Mouse (Mus musculus) cerebellum, adult (tissue): ENCODE results near the gene Tmem9b.
A peak's percentile ranks its signal among the peaks of the same experiment; 100 is the strongest.

ENCODE experiments used
- ATAC-seq: cut with Nextera tagmentation; 2 replicates; pipeline ENCODE4 v1.9.2; 2017; ENCODE audit warnings: mild to moderate bottlenecking, moderate library complexity, mixed read lengths; ENCODE audit not compliant: insufficient number of reproducible peaks, low FRiP score, low TSS enrichment

The Tmem9b gene

DNA sequence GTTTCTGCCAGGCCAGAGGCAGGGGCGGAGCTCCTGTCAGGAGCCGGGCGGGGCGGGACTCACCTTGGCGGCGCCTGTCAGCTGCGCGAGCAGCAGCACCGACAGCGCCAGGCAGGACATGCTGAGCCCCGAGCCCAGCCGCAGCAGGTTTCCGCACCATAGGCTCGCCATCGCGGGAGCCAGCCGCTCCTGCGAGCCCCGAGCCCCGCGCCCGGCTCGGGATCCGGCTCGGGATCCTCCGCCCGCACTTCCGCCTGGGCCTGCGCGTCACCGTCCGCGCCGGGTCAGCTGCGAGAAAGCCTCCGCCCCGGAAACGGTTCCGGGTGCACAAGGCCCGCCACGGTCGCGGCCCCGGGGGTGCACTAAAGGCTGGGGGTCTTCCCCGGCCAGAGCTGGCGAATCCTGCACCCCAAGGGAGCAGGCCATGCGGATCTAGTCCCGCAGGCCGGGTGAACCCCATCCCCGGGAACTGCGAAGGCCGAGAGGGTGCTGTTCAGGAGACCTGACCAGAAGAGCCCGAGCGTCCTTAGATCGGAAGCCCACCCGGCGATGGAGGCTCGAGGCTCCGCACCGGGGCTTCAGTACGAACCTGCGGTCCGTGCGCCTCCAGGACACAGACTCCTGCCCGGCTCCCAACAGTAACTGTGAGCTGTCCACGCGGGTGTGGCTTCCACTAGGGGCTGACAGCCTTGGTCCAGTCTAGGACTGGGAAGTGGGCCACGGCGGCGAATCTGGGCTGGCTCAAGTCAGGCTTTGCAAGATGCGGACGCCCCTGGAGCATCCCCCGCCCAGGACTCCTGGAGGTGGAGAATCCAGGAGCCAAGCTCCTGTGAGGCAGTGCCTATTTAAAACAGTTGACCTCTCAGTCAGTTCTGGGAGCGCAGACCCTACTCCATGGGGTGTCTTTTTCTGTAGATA is at the start of gene Tmem9b:
Gene Tmem9b (minus strand): TSS at position 868 of the 918 bp plus-strand sequence.
- peak; percentile 92 for ATAC-seq

DNA sequence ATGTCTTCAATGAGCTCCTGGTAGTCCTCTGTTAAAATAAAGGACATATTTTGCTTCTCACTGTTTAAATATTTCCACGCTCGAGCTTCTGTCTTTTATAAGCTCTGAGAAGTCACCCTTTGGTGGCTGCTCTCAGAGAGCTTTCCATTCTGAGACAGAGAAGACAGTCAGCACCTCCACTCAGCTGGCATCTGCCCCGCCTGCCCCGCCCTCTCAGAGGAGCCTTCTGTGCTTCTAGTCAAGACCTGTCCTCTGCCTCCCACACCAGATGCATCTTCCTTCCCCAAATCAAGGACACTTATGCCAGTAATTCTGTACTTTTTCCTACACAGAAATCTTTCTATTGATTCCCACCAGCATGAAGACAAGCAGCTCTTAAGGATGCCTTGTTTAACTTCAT is 48.0 kb upstream of the Tmem9b start:
- ATAC-seq: no peak

DNA sequence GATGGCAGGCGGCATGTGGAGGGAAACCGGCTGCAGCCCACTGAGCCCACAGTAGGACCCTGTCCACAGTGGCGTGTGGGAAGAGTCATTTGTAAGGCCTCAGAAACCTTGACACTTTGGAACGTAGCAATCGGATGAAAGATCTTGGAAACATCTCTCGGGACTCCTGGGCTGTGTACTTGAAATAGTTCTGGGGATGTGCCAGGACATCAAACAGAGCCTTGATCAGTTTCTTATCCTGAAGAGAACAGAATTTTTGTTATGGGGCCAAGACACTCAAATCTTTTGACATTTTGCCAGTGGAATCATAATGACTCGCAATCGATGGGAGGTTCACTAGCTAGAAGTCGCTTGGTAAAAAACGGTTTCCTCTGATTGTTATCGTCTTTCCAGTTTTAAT is 46.5 kb upstream of the Tmem9b start:
- no peak for ATAC-seq

DNA sequence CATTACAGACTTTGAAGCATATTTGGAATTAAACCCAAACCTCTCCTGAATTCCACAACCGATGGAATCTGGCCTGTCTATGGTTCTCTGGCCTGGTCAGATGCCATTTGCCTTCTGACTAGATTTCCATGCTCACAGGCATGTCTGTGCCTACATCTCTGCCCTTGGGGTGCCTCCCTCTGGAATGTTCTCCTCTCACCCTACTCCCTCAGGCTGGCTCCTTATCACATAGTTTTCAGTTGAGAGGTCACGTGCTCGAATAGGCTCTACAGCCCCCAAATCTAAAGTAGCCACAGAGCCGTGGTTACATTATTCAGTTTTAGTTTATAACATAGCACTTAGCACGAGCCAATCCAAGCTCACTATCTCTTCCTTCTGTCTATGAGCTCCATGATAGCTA is 42.9 kb upstream of the Tmem9b start:
- no peak for ATAC-seq

DNA sequence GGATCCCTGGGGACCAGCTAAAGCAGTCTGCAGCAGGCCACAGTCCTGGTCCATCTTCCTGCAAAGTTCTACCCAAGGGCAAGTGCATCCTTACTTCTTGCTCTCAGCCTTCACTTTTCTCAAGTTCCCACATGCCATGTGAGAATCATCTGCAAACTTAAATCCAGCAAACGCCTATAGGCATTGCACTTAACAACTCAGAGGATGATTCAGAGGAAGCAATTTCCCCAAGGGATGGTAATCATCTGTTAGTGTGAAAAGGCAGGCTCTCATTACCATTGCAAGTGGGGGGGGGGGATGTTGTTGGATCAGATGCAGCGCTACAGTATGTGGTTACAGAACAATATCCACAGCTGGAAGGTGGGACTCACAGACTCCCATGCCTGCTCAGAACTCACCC is 41.9 kb upstream of the Tmem9b start:
- no peak for ATAC-seq

DNA sequence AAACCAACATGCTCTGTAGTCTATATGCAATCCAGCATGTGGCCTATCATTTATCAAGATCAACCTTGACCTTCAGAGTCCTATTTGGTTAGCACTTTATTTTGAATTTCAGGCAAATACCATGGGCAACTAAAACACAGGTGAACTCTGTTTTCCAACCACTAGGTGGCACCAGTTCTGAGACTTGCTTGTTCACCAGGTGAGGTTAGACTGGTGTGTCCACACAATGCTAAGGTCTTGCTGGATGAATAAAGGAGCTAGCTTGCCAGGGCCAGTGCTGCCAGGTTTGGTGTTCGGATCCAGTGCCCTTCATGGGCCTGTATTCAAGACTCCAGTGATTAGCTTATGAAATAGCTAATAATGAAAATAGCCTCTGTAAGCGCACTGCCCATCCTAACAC is 40.1 kb upstream of the Tmem9b start:
- peak; percentile 74 for ATAC-seq

DNA sequence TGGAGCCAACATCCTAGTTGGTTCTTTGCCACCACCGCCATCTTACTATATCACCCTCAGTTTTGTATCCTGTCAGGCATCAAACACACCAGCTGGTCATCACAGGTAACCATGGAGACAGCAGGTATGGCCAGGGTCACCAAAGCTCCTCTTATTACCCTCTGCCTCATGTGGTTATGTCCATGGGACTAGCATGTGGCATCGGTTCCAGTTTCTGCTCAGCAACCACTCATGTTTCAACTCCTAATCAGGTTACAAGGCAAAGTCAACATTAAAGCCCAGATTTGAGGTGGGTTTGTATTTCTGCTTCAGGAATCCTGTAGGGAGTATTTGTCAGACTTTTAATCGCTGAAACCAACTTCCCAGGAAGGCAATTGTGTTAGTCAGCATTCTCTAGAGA is 38.1 kb upstream of the Tmem9b start:
- no peak for ATAC-seq

DNA sequence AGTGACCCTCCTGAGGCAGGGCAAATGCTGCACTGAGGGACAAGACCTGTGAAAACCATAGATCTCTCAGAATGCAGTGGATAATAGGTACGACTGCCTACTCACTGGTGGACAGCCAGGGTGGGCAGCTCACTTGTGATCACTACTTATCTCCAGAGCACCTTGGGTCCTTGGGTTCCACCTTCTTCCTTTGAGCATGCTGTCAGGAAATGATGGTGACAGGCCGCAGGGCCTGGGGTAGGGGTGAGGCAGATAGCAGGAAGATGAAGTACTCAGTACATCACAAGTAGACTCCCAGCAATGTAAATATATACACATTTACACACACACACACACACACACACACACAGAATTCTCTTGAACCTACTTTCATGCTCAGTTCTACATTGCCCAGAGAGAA is 35.2 kb upstream of the Tmem9b start:
- ATAC-seq: no peak

DNA sequence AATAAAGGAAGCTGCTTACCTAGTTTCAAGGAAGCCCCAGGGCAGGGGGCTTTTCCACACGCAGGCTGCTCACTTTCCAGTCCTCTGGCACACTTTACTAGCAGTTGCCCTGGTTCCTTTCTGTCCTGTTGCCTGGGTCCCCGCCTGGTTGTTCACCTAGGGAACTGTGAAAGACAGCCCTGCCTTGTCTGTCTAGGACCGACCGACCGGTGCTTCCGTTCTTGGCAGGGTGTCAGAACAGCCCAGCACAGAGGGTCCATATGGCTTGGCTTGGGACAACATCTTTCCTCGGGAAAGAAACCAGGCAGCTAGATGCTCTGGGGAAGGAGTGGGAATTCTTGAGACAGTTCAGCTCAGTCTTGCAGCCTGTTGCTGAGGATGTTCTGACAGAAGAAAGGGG is 30.6 kb upstream of the Tmem9b start:
- no peak for ATAC-seq

DNA sequence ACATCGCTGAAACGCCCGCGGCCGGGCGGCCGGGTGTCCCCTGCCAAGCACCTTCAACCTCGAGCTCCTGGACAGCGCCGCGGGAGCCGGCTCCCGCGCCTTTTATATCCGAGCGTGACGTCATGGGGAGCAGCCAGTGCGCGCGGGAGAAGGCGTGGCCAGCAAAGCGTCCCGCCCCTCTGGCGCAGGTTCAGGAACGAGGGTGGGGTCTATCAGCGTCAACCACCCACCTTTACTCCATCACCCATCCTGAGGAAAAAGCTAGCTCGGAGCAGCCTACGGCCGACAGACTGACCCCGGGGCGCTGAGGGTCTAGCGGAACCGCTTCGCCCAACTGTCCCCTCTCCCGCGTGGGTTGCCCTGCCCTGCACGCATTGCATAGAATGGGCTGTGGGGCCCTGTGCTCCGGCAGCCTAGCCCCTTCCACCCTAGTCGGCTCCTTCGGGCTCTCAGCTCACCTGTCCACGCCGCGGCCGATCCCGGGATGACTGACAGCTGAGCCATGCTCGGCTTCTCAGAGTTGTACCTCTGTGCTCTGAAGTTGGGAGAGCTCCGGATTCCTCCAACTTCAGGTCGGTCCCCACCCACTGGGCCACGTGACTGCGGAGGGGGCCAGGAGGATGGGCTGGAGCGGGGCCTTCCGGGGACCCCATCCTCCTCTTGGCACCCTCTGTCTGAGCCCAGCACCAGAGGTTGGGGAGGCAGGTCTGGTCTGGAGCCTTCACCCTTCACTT is 29.0 kb upstream of the Tmem9b start, which contains the start of gene Nrip3:
Gene Nrip3 (minus strand): TSS at position 556 of the 734 bp plus-strand sequence.
- ATAC-seq: peak; percentile 66

DNA sequence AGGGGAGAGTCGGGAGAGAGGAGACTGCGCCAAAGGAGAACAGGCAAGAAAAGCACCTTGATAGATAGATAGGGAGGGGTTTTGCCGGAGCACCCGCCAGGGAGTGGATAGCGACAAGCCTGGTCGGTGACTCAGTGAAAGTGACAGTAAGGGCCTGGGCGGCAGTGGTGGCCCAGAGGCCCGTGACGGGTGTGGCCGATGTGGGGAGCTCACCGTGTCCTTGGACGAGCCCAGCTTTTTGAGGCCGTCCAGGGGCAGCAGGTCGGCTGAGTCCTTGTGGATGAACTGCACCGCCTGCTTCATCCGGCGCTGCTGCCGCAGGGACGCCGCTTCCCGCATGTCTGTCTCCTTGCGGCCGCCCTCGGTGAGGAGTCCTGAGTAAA is 28.4 kb upstream of the Tmem9b start:
- peak; percentile 69 for ATAC-seq

DNA sequence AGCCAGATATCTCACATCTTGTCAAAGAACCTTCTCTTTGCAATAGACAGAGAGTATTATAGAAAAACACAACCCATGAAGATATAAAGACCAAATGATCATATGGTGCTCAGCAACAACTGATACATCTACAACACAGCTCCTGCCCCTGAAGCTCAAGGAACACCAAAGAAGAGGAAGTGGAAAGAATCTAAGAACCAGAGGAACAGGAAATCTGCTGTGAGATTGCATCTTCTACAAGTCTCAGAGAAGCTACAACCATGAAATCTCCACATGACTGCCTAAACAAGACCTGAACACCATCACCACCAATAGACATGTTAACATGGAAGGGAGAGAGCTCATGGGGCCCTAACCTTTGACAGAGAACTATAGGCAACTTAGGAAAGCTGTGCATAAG is 19.6 kb upstream of the Tmem9b start:
- ATAC-seq: no peak

DNA sequence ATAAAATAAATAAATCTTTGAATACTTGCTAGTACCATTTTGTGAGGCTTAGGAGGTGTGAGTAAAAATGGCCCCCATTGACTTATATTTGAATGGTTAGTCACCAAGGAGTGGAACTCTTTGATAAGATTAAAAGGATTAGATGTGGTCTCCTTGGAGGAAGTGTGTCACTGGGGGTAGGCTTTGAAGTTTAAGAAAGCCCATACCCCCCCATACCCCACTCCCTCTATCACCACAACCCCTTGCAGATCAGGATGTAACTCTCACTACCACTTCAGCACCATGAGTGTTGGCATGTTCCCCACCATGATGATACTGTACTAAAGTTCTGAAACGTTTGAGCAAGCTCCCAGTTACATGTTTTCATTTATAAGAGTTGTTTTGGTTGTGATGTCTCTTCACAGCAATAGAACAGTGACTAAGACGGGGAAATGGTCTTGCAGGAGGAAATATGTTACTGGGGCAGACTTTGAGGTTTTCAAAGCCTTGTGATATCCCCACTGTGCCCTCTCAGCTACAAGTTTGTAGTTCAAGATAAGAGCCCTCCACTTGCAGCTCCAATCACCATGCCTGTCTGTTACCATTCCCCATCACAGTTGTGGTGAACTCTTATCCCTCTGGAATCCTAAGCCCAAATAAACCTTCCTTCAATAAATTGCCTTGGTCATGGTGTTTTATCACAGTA is 16.2 kb upstream of the Tmem9b start:
- no peak for ATAC-seq

DNA sequence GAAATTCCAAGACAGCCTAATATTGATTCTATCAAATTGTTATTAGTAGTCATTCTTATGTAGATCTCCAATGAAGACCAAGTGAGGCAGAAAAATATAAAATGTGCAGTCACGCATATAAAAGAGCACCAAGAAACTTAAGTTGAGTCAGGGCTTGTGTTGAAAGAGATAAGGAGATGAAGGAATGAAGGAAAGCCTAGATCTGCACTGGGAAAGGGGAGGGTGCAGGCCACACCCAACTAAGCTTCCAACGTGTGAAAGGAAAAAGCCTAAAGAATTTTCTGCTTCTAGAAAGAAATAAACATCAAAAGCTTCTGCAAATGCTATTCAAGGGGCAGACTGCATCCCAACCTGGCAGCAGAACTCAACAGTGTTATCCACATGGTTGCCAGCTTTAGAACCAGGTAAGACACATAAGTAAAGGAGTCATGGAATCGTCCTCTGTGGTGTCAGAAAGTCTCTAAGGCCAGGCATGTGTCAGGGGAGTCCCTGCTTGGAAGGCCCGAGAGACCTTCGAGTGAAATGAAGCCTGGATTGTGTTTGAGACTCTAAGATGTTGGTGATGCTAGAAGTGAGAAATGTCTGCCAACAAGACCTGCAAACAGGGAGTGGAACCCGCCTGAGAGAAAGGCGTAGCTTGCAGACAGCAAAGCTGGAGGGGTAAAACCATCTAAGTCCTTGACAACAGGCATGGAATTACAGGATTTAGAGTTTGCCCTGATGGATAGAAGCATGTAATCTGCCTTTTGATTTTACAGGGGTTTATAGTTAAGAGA is 15.1 kb upstream of the Tmem9b start:
- no peak for ATAC-seq

DNA sequence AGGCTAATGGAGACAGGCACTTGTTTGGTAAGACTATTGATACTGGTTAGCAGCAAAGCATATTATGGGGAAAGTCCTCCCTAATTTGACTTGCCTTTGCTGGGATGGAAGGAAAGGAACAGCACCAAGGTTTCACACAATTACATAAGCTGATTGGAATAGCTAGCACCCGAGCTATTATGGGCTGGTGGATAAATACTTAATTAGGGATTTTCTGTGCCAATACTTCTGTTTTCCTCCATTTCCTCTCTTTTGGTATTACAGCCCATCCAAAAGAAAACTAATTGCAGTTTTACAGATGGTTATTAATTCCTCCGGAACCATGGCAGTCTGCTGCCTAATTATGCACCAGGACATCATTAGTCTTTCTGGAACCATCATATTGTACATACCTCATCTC is 11.3 kb upstream of the Tmem9b start:
- no peak for ATAC-seq

DNA sequence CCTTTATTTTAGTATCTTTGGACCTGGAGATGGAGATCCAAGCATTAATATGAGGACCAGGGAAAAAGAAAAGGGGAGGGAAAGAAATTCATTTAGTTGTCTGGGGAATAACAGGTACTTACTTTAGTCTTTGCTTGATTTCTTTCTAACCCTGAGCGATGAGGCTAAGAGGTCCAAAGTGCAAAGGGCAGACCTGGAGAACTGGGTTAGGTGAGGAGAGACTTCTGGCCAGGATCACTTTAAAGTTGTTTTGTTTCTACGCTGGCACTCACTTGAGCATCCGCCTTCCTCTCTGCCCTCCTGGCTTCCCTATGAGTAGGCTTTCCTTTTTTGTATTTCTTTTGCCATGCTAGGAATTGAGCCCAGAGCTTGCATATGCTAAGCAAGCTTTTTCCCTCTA is 3.6 kb upstream of the Tmem9b start:
- ATAC-seq: no peak

DNA sequence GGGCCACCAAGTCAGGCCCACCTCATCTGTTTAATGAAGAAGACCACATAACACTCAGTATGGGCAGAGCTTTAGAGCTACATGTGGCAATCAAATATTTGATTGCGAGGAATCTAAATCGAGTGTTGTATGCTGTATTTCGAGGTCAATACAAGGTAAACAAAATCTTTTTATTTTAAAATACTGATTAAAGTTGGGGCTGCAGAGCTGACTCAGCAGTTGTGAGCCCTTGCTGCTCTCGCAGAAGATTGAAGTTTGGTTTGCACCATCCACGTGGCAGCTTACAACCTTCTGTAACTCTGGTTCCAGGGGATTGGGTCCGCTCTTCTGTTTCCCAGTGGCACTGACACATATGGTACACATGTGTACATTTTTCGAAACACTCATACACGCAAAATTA is 1.4 kb upstream of the Tmem9b start:
- ATAC-seq: no peak

DNA sequence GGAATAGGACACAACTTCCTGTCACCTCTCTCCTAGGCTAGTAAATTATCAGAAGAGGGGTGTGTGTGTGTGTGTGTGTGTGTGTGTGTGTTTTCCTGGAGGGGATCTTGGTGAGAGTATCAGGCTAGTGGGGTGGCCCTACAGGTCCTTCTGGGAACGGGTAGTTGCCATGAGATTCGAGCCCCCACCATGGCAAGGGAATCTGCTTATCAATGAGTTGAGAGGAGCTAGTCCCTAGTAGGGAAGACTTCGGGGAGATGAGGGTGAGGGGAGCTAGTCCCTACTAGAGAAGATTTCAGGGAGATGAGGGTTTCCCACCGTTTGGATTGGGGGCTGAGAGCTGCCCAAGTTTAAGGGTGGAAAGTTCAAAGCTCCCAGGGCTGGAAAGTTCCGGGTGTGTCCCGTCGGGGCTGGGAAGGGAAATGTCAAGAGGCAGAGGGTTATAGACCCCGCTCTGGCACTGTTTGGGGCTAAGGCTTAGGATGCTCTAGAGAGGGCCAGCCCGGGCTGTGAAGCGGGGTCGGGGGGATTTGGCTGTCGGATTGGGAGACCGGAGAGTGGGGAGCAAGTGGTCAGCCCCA is 1.2 kb downstream of the Tmem9b start:
- ATAC-seq: no peak

DNA sequence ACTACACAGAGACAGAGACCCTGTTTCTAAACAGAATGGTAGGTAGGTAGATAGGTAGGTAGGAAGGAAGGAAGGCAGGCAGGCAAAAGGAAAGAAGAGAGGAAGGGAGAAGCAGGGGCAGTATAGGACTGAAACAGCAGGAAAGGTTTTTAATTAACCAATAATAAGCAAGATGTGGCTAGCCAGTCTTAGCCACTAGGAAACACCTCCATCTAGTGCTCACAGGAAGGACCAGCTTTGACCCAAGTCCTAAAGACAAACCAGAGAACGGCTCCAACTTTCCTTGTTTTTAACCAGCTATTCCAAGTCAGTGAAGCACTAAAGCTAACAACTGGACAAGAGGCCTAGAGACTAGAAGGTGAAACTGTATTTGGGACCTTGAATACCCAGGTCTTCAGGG is 4.9 kb downstream of the Tmem9b start:
- no peak for ATAC-seq

DNA sequence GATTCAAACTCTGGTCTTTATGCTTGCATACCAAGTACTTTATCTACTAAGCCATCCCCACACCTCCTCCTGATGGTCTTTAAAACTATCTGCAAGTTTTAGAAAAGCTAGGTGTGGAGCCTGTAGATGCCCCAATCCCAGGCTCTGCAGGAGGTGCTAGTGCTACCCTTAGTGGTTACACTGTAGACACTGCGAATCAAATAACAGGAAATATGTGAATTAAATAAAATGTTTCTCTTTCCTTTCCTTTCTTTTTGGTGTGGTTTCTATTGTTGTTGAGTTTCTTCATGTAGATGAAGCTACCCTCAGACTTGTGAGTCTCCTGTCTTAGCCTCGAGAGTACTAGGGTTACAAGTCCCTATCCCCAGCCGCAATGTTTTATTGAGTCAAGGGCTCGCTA is 11.0 kb downstream of the Tmem9b start:
- no peak for ATAC-seq
